Mouse (Mus musculus): ENCODE results near the gene P2rx1. TPM values are rescaled to one million over a fixed set of nuclear protein-coding genes. Genes with fewer than 3 reads are reported as not detected.
A peak's percentile ranks its signal among the peaks of the same experiment; 100 is the strongest.

P2rx1 gene
- polyA plus RNA-seq, 1 experiment: 542 TPM

GRCm38 (mm10) chr11:73023099-73023498 lies 24.2 kb downstream of the P2rx1 start:
- no peak for DNase-seq (ENCODE audit: low spot score)

- no peak for DNase-seq (ENCODE audit: low spot score)
Measured at GRCm38 (mm10) chr11:73023827-73024226, 24.9 kb downstream of the P2rx1 start.

- no peak for DNase-seq (ENCODE audit: low spot score)
Measured at GRCm38 (mm10) chr11:73024236-73024904, 25.5 kb downstream of the P2rx1 start.

DNA sequence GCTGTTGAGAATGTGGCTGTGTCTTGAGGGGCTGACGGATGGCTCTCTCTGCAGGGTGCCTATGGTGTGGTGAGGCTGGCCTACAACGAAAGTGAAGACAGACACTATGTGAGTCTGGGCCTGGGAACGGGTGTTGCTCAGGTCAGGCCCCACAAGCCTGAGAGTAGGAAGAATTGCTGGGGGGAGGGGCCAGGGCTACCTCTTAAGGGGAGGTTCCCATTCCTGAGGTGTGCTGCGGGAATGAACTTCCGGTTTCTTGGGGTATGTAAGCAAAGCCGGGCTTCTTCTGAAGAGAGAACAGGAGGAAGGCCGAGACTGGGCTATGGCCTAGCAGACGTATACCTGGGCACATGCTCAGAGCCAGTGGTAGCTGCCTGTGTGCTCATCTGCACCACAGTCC lies 28.1 kb downstream of the P2rx1 start:
- no peak for DNase-seq (ENCODE audit: low spot score)

GRCm38 (mm10) chr11:73030821-73031498 lies 32.1 kb downstream of the P2rx1 start:
- DNase-seq (ENCODE audit: low spot score): no peak

- DNase-seq (ENCODE audit: low spot score): no peak
Measured at GRCm38 (mm10) chr11:73031536-73031935, 32.6 kb downstream of the P2rx1 start.

DNA sequence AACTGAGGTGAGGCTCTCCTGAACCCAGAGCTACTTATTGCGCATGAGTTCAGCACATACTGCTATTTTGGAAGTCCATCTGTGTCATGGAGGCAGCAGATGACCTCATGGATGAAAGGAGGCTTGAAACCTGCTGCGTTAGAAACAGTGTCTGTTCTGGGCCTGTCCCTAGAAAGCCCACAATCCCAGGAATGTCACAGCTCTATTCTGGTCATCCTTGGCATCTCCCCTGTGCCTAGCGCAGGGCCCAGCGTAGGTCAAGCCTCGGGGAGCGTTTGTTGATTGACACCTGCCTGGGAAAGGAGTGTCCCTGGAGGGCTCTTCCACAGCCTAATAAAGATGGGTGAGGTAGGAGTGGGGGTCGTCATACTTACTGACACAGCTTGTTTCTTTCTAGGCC lies 37.2 kb downstream of the P2rx1 start:
- no peak for DNase-seq (ENCODE audit: low spot score)

DNA sequence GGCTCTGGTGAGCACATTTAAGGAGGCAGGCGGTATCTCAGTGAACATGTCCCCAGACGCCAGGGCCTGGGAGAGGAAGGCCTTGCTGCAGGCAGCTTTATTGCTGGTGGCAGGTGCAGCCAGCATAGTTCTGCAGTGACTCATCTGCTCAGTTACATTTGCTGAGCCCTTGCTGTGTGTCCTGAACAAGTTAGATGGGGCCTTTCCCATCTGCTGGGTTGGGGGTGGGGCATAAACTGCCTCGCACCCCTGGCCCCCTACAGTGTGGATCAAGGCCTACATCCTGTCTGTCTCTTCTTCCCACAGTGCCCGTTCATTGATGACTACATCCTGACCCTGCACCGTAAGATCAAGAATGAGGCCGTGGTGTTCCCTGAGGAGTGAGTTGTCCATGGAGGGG lies 38.0 kb downstream of the P2rx1 start:
- no peak for DNase-seq (ENCODE audit: low spot score)

DNA sequence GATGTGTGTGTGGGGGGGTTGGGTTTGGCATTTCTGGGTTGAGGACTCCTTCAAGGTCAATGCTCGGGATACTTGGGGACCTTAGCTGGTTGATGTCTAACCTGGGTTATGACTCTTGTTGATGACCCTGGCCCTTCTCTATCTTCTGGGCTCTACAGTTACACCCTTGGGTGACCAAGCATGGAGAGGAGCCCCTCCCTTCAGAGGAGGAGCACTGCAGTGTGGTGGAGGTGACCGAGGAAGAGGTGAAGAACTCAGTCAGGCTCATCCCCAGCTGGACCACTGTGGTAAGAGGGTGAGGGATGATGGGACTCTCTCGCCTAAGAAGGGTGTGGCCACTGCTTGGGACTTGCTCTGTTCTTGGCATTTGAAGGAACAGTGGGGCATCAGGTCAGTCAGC lies 38.8 kb downstream of the P2rx1 start:
- no peak for DNase-seq (ENCODE audit: low spot score)

GRCm38 (mm10) chr11:73039102-73039799 lies 40.3 kb downstream of the P2rx1 start:
- no peak for DNase-seq (ENCODE audit: low spot score)

- DNase-seq (ENCODE audit: low spot score): no peak
Measured at GRCm38 (mm10) chr11:73044229-73044755, 45.4 kb downstream of the P2rx1 start.

GRCm38 (mm10) chr11:73044789-73045188 lies 45.9 kb downstream of the P2rx1 start:
- no peak for DNase-seq (ENCODE audit: low spot score)

DNA sequence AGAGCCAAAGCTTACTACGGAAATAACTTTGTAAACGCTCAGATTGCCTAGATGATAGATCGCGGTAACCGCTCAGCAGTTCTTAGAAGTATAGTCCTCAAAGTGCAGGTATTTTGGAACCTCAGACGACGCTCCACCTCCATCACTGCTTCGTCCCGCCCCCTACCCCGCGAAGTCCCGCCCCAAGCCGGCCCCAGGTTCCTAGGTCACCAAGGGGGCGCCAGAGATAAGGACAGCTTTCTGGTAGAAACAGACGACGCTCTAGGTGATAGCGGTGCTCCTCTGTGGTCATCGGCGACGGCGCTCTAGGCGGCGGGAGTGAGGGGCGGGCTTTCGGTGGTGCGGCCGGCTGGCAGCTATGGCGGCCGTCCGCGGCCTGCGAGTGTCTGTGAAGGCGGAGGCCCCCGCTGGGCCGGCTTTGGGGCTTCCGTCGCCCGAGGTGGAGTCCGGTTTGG lies 48.7 kb downstream of the P2rx1 start, which contains the start of gene Ncbp3:
Gene Ncbp3 (plus strand): TSS at position 242 of the 455 bp plus-strand sequence.
- peak; percentile 88 for DNase-seq (ENCODE audit: low spot score)

DNA sequence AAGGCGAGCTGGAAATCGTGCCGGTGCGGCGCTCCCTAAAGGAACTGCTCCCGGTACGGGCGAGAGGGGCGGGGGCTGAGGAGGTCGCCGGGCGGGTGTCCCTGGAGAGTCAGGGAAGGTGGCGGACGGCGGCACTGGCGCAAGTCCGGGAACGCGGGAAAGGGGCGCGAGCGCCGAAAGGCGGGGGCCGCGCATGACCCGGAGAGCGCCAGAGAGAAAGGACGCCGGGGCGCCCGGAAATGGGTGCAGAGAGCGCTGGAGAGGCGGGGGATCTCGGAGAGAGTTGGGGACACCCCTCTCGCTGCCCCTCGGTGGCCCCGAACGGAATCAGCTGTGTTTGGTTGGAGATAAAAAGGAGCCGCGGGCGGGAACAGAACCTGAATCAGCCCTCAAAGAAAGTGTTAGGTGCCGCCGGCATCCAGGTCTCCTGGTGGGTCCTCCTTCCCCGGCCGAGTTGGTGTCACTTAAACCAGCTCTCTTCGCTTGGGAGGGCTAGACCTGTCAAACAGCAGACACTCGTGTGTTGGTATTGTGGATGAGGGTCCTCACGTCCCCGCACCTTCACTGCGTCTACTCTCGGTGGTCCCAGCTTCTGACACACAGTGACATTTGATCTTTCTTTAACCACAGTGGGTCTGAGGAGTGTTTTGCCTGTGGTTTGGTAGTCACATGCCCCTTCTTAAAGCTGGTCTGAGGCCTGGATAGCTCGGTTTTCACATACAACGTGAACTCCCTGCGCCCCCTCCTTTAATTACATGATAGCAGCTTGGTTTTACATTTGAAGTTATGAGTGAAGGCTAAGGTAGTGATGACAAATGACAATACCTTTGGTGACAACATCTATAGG lies 49.4 kb downstream of the P2rx1 start:
- no peak for DNase-seq (ENCODE audit: low spot score)

GRCm38 (mm10) chr11:73049335-73049734 lies 50.4 kb downstream of the P2rx1 start:
- DNase-seq (ENCODE audit: low spot score): no peak

DNA sequence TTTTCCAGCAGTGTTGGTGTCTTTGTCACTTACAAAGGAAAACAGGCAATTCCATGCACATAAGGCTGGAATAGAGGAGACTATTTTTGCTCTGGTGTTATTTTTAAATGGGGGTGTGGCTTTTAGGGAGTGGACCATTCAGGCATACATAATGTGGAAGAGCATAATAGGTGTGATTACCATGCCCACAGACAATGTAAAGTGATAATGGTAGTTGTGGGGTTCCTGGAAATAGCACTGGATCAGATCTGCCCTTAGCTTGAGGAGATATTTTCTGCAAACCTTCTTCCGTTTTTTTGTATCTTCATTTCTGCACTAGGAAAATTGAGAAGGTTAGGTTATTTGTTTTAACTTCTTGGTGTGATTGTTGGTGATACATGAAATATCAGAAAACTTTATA lies 53.9 kb downstream of the P2rx1 start:
- no peak for DNase-seq (ENCODE audit: low spot score)

DNA sequence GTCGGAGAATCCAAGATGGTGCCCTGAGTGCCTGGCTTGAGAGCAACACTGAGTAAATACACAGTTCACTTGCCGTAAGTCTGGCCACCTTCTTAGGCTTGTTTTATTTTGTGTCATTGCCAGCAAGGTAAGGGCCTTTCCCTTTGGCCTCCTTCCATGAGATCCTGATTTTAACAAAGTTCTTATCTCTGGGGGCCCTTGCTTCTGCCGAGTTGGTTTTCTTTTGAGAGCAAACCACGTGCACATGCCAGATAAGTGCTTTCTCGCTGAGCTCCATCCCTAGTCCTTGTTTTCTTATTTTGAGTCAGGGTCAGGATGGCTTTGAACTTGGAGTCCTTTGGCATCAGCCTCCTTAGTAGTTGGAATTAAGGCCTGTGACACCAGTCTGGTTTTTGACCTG lies 58.8 kb downstream of the P2rx1 start:
- DNase-seq (ENCODE audit: low spot score): no peak

DNA sequence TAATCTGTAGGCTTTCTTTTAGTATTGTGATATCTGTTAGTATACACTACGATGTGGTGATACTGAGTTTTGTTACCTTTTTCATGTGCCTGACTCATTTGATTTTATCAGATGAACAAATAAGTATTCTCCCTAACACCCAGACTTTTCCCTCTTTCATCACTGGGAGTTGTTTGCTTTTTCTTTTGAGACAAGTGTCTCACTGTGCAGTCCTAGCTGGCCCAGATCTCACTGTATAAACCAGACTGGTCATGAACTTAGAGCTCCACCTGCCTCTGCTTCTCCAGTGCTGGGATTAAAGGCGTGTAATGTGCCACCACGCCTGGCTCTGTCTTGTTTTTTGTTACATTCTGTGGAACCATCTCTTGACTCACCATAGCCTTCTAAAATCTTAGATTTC lies 60.7 kb downstream of the P2rx1 start:
- DNase-seq (ENCODE audit: low spot score): no peak

DNA sequence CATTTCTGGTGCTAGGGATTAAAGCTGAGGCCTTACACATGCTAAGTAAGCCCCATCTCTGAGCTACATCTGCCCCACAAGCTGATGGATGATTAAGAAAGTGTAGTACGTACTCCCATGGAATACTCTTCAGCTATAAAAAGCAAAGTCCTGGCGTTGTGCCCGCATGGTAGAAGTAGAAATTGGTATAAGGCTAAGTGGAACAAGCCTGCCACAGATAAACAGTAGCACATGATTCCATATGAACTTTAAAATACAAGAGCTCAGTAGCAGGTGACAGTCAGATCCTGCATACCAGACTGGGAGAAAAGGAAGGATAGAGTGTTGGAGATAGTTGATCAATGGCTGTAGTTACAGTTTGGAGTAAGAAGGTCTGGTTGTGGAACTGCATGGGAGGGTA lies 62.5 kb downstream of the P2rx1 start:
- DNase-seq (ENCODE audit: low spot score): no peak
